Mouse (Mus musculus): ENCODE measurements around the gene Gm4131. TPM values are rescaled to one million over a fixed set of nuclear protein-coding genes. Genes with fewer than 3 reads are reported as not detected.

Gene Gm4131
- total RNA-seq, 2 experiments from 2014 or later: not detected

DNA sequence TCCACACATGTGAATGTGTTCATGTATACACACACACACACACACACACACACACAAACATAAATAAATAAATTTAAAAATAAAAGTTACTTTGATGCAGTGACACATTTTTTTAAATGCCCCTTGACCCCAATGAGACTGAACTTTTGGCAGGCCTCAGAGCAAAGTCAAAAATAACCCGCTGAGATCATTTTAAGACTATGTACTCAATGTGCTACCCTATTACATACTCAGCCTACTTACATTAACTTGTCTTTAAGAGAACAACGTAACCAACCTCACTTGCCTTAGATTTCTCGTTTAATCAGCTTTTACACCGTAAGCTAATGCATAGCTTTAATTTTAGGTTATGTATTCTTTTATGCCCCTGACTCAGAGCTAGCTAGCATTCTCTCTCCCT, 13.9 kb downstream of the Gm4131 start:
- no peak for DNase-seq
- intact Hi-C loops (cut with DNase I): no loop called here

- no peak for DNase-seq
- intact Hi-C loops (cut with DNase I): no loop called here
Measured at GRCm38 (mm10) chr14:62550121-62550520, 16.6 kb downstream of the Gm4131 start.

DNA sequence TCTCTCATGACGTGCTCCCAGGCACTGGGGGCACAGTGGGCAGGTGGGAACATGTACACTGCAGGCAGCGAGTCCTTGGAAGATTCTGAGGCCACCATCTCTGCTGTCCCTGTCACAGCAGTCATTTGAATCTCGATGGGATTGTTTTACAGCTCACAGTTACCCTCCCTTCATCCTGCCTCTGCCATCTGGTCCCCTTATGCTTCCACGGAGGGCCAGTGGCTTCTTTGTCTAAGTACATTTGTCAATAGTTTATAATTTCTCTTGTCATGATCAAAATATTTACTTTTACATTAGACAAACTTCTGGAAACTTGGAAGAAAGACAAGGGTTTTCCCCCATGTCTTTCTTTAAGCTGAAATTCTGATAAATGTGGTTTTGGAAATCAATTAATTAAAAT, 20.0 kb downstream of the Gm4131 start:
- intact Hi-C loops (cut with DNase I): no loop called here
- DNase-seq: no peak

GRCm38 (mm10) chr14:62546296-62546695, 20.4 kb downstream of the Gm4131 start:
- intact Hi-C loops (cut with DNase I): no loop called here
- no peak for DNase-seq

DNA sequence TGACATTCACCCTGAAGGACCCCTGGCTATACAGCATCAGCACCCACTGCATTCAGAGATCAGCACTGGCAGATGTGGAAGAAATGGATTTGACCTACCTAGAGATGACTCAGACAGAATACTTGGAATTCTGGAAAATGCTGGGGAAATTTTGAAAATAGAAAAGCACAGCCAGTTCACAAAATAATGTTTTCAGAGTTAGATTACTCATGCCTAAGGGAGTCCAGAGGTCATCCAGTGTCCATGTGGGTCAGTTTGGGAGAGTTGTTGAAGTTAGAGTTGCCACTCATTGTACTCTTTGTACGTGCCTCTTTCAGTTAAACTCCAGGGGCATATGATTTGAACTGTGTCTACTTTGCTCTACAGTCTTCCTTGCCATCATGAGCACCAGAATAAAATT, 25.0 kb downstream of the Gm4131 start:
- intact Hi-C loops (cut with DNase I): no loop called here
- DNase-seq: no peak

DNA sequence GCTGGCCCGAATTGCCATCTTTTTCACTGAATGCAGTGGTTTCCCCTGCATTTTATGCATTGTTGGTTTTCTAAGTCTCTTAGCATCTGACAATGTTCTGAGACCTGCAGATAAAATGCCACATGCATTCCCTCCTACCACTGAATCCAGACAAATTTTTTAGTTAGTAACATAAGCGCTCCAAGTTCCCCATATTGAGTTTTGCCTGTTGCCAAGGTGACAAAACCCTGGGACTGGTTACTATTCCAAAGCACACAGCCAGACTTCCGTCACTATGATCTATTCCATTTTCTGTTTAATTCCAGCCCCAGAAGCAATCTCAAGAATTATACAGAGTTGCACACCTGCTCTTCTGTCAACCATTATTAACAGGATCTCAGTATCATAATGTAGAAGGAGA, 26.9 kb downstream of the Gm4131 start:
- intact Hi-C loops (cut with DNase I): no loop called here
- no peak for DNase-seq

GRCm38 (mm10) chr14:62536988-62537387, 29.7 kb downstream of the Gm4131 start:
- no peak for DNase-seq
- intact Hi-C loops (cut with DNase I): no loop called here

GRCm38 (mm10) chr14:62536127-62536526, 30.6 kb downstream of the Gm4131 start:
- DNase-seq: peak; percentile 26 to 31

DNA sequence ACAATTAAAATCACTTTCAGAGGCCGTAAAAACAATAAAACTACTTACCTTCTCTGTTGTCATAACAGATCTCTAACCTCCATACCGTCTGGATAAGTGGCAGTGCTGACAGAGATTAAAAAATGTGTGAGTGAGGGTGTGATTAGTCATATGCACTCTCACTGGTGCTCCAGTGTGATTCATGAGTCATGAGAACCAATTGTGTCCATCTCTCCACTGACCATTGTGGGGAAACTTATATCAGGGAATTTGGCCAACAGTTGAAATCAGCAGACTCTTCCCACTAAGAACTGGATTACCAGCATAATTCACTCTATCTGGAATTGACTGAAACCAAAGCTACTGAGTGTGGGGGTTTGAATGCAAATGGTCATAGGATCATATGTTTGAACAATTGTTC, 35.8 kb downstream of the Gm4131 start:
- DNase-seq: no peak
- intact Hi-C loops (cut with DNase I): no loop called here

More at GRCm38 (mm10) chr14:62536127-62536526, 30.6 kb downstream of the Gm4131 start:
- intact Hi-C loops (cut with DNase I): no loop called here

DNA sequence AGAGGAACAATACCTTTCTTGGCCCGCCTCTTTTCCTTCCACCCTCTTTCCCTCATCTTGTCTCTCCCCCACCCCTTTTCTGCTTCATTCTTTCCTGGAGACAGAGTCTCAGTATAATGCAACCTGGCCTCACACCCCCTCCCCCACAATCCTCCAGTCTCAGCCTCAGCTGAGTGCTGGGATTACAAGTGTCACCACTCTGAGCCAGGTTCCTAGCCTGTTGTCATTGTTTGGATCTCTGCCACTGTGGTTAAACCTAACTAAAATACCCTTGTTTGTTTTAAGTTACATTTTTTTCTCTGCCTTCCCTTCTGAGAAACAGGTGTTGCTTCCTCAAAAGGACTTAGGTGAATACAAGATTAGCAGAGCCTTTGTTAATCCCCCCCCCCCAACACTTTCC, 53.9 kb downstream of the Gm4131 start:
- DNase-seq: no peak
- intact Hi-C loops (cut with DNase I): no loop called here

DNA sequence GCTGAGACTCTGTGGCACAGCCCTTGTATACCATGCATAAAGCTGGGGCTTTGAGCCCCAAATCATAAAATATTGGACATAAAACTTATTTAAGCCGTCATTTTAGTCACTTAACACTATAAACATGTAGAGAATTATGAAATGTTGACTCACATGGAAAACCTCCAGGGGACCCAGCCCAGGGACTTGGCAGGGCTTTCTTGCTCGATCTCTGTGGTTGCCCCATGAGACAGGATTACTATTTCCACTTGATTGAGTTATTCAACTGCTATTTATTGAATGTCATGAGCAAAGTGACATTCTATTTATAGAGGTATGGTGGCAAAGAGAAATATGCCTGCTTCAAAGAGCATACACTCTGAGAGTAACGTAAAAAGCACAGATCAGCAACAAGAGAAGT, 57.4 kb downstream of the Gm4131 start:
- peak; percentile 37 to 57 for DNase-seq
- intact Hi-C loops (cut with DNase I): no loop called here

DNA sequence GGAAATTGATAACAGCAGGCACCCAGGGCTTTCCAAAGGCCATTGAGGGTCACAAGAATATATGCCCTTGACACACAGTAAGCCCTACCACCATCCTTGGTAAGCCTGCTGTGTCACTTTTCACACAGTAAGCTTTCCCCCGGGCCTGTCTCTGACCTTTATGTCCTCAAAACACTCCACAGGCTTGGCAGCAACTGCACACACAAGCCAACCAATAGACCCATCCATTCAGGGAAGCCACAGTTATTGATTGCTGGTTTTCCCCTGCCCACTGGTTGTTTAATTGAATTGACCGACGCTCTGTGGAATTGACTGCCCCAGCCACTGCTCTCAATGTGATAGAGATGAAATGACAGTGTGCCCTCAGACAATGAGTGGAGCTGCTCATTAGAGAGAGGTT, 60.5 kb downstream of the Gm4131 start:
- DNase-seq: no peak
- intact Hi-C loops (cut with DNase I): no loop called here

- intact Hi-C loops (cut with DNase I): loop anchor here (5.0 kb wide), 1 partner anchor 110 kb away; no protein-coding TSS in a partner anchor
- no peak for DNase-seq
Measured at GRCm38 (mm10) chr14:62497391-62497790, 69.3 kb downstream of the Gm4131 start.

DNA sequence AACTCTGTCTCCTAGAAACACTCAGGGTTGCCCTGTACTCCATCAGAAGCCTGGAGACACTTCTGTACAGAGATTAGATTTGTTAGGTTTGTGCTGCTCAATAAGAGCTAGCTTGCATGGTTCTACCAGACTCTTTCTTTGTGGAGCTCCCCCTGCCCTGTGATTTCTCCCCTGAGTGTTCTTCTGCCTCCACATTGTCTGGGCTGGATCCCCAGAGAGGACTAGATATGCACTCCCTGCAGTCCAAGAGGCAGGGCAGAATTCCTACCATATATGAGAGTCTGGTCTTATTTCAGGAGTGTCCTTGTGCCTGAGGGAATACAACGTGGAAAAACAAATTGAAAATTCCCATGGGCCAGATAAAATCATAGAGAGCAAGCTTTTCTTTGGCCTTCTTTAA, 70.2 kb downstream of the Gm4131 start:
- DNase-seq: no peak
- intact Hi-C loops (cut with DNase I): loop anchor here (5.0 kb wide), 1 partner anchor 111 kb away; no protein-coding TSS in a partner anchor

GRCm38 (mm10) chr14:62493456-62493855, 73.3 kb downstream of the Gm4131 start:
- DNase-seq: no peak
- intact Hi-C loops (cut with DNase I): loop anchor here (5.0 kb wide), 1 partner anchor 64 kb away; the partner anchor contains the start of gene Fam124a

GRCm38 (mm10) chr14:62492196-62492850, 74.4 kb downstream of the Gm4131 start:
- intact Hi-C loops (cut with DNase I): loop anchor here (5.0 kb wide), 1 partner anchor 65 kb away; the partner anchor contains the start of gene Fam124a
- peak; percentile 58 to 59 for DNase-seq

DNA sequence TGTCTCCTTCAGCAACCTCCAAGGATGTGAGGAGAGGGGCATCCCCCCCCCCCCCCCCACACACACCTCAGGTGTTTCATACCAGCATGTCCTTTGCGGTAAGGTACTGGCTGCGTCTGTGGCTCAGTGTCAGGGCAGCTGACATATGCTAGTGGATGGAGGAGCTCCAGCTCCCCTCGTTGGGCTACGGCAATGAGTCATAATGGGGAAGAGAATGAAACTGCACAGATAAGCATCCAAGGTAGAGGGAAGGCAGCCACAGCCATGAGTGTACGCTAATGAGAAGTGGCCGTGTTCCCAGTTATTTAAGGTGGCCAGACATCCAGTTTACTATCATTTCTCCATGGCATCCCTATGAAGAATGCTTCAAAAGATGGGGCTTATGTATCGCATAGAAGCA, 78.5 kb downstream of the Gm4131 start:
- intact Hi-C loops (cut with DNase I): loop anchor here (5.0 kb wide), 1 partner anchor 489 kb away; no protein-coding TSS in a partner anchor
- no peak for DNase-seq

DNA sequence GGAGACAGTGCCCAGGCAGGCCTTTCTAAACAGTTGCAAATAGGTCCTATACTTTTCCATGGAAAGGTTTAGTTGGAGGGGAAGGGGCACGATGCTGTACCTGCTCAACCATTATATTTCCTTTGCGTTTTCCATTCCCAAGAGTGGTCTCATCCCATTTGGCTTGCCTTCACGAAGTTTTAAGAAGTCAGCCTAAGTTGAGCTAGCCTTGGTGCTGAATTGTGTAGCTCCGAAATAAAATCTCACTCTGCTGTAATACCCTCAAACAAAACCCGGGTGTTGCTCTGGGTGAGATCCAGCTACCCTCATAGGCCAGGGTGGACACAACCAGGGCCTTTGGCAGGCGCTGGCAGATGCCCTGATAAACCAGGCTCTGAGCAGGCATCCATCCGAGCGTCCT, 85.3 kb downstream of the Gm4131 start:
- intact Hi-C loops (cut with DNase I): no loop called here
- DNase-seq: no peak

- intact Hi-C loops (cut with DNase I): no loop called here
- DNase-seq: no peak
Measured at GRCm38 (mm10) chr14:62479395-62479794, 87.3 kb downstream of the Gm4131 start.

- intact Hi-C loops (cut with DNase I): no loop called here
- no peak for DNase-seq
Measured at GRCm38 (mm10) chr14:62474481-62474880, 92.2 kb downstream of the Gm4131 start.

GRCm38 (mm10) chr14:62472061-62472460, 94.7 kb downstream of the Gm4131 start:
- intact Hi-C loops (cut with DNase I): no loop called here
- DNase-seq: no peak

GRCm38 (mm10) chr14:62468753-62469125, 98.0 kb downstream of the Gm4131 start:
- intact Hi-C loops (cut with DNase I): no loop called here
- DNase-seq: no peak
